Mouse (Mus musculus) CD4-positive, CD25-positive, alpha-beta regulatory T cell, adult 4 months (primary cell): ENCODE data around the gene Elp5. TPM values are rescaled to one million over a fixed set of nuclear protein-coding genes. Genes with fewer than 3 reads are reported as not detected.

Experiments used
- ATAC-seq: one replicate; pipeline ENCODE4 v1.8.0; 2017
- polyA plus RNA-seq, 2 experiments: library from polyadenylated mRNA; unstranded; fragments of 100-300 nt; shearing (Covaris generic); gene quantifications; one replicate each; pipeline ENCODE4 v1.2.1; 2017

The Elp5 gene
- polyA plus RNA-seq, 2 experiments from 2014 or later, result 69.7 to 79.3 TPM

DNA sequence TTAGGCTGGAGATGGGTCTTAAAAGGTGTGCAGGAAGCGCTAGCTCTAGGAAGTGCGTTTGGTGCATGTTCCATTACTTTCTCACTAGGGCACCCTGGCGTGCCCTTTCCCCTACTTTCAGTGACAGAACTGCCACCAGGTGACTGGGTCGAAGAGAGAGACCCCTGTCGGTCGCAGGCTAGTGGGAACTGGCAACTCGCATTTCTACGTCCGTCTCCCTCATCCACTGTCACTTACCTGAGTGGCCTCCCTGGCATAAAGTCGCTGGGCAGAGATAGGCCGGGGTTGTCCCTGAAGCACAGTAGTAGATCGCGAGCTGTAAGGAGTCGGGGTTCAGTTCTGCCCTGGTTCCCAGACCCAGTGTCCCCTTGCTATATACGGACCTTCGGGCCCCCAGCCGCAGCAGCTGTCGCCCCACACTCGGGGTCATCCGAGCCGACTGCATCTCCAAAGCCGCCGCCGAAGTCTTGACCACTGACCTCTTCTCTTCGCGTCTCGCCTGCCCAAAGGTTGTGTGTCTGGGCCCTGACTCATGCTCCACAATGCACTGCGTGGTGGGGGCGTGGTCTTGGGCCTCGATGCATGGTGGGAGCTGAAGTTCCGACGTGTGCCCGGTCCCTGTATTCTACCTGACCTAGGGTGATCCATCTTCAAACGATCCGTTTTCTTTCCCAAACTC, 32.7 kb upstream of the Elp5 start, which contains the start of gene Acadvl:
Acadvl (minus strand) TSS at position 532 of the 679 bp plus-strand sequence.
- peak; percentile 78 for ATAC-seq

DNA sequence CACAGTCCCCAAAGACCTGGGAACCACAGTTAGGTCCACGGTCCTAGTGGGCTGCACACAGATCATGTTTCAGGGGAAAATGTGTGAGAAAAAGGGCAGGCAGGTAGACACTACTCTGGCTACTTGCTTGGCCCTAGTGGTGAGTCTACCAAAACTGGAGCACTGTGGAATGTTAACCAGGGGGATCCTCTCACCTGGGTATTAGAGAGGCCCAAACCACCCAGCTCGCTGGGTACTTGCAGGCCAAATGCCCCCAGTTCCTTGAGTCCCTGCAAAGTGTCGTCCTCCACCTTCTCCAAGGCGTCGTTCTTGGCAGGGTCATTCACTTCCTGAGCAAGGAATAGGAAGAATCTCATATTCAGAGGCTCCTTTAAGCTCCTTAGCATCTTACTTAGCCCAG, 31.7 kb upstream of the Elp5 start:
- ATAC-seq, result no peak

DNA sequence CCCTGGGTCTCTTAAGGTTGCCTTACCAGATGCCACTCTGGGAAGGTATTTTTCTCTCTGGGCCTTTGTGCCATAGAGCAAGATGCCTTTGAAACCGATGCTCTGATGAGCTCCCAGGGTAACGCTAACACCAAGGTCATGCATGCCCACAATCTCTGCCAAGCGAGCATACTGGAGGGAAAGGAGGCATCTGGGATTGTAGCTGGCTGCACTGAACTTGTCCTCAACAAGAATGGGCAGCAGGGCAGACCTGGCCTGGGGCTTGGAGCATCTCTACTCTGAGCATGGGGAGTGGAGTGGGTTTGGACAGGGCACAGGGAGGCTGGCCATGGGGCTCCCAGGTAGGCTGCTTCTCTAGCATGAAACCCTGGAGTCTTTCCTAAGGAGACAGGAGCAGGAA, 31.1 kb upstream of the Elp5 start:
- no peak for ATAC-seq

DNA sequence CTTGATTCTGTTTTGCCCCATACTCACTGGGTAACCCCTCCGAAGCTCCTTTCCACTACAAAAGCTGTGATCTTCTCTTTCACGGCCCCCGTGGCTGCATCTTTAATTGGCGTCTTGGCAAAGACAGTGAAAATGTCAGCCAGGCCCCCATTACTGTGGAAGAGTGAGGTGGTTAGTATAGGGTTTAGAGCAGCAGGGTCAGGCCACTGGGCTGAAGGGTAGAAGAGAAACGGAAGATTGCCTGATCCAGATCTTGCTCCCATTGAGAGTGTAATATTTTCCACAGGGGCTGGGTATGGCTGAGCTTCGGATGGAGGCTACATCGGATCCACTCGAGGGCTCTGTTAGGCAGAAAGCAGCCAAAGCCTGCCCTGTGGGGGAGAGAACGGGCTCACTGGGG, 30.6 kb upstream of the Elp5 start:
- no peak for ATAC-seq

DNA sequence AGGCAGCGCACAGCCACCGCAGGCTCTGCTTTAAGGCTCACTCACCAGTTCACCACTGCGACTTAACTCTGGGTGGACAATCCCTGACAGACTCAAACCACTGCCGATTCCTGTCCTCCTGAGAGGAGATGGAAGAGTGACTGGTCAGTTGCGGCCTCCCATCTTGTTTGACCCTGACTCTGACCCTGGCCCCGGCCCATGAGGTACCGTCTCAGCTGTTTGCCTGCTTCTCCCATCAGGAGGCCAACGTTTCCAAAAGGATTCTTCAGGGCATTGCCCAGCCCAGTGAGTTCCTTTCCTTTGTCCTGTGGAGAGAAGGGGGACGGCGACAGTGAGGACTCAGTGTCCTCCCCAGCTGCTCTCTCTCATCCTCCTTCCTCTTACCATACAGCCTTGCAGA, 28.6 kb upstream of the Elp5 start:
- ATAC-seq, result no peak

DNA sequence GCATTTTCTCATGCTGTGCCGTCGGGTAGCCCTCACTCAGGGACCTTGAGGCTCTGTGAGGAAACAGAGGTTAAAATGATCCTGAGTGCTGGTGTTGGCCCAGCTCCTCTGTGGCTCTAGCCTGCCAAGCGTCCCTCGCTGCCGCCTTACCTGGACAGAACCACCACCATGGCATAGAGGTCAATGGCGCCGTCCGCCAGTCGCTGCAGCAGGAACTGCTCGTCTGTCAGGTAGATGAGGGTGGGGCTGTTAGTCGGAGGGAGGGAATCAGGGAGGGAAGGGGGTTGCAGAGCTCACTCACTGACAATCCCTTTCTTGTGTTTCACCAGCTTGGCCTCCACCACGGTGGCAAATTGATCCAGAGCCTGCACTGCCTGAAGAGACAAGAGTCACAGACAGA, 28.2 kb upstream of the Elp5 start:
- ATAC-seq, result no peak

DNA sequence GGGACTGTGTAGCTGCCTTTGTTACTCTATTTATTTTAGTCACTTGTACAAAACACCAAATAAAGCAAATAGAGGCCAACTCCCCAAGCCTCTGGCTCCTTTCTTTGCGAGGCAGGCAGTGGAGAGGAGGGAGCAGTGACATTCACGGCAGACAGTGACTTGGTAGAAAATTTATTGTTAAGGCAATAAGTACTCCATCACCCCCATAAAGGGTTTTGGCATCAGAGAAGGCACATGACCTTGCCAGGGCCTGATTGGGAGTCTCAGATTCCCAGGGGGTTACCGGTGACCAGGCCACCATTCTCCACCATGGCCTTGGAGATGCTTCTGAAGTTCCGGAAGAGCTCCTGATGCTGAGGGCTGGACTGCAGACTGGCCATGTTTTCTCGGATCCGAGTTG, 27.7 kb upstream of the Elp5 start:
- no peak for ATAC-seq

DNA sequence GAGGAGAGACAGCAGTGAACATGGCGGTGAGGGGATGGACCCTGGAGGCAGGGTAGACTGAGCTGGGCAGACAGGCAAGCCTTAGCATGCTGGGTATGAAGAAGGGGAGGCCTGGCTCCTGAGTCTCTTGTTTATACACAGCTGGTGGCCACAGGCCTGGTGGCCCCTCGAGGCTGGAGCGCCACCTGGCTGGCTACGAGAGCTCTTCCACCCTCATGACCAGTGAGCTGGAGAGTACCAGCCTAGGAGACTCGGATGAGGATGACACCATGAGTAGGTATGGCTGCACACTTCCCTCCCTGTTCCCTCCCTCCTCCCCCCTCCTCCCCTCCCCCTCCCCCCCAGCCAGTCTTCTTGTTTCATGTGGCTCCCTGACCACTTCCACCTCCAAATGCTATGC, 23.2 kb upstream of the Elp5 start:
- ATAC-seq, result peak; percentile 44

DNA sequence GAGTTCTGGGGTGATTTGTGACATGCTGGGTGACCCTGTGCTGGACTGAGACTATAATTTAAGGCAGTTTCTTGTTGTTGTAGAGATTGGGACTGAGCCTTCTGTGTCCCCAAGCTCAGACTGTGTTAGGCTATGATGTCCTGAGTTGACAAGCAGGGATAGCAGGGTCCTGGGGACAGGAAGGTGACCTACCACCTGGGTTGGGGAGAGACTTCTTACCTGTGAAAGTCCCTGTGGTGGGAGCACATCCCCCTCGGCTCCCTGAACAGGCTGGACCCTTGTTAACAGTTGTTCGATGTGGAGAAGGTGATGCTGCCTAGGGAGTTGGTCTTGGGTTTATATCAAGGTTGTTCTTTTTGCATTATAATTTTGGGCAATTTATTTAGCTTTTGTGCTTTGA, 20.2 kb upstream of the Elp5 start:
- ATAC-seq, result no peak

DNA sequence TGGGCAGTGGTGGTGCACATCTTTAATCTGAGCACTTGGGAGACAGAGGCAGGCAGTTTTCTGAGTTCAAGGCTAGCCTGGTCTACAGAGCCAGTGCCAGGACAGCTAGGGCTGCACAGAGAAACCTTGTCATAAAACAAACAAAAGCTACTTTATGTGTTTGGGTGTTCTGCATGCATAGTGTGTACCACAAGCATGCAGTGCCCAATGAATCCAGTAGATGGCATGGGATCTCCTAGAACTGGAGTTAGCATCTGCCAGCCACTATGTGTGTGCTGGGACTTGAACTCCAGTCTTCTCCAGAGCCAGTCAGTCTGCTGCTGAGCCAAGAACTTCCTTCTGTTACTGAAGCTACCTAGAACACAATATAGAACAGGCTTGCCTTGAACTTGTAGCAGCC, 19.5 kb upstream of the Elp5 start:
- no peak for ATAC-seq

DNA sequence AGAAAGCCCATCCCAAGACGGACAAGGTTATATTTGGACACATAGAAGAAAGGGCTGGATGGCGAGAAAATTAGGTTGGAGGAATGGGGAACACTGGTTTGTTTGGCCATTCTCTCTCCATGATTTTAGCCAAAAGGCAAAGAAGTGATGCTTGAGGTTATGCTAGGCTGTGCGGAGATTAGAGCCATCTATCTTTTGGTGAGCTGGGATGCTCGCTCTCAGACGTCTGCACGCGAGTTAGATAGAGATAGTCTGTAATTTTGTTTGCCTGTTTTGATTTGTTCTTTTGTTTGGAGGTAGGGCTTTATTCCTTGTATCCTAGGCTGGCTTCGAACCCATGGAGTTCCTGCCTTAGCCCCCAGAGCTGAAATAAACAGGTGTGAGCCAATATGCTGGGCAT, 18.8 kb upstream of the Elp5 start:
- ATAC-seq, result no peak

DNA sequence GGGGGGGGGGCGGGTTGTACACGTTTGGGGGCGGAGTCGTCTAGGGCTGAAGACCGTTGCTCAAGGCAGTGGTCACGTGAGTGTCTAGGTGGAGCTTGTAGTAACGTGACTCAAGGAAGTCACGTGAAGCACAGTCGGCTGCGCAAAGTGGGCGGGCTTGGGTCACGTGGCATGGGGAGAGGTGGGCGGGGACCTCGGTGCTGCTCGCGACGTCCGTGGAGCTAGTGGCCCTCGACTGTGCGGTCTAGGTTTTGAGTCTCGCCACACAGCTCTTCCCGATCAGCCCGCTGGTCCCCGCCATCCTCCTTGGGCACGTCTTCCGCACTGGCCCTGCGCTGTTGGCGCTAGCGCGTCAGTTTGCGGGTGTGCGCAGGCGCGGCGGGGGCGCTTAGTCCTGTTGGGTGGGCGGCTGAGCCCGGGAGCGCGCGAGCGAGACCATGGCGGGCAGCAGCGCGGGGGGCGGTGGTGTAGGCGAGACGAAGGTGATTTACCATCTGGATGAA, 18.1 kb upstream of the Elp5 start, which contains the start of gene Dvl2:
Dvl2 (plus strand) TSS at position 200 of the 503 bp plus-strand sequence.
- peak; percentile 56 for ATAC-seq

DNA sequence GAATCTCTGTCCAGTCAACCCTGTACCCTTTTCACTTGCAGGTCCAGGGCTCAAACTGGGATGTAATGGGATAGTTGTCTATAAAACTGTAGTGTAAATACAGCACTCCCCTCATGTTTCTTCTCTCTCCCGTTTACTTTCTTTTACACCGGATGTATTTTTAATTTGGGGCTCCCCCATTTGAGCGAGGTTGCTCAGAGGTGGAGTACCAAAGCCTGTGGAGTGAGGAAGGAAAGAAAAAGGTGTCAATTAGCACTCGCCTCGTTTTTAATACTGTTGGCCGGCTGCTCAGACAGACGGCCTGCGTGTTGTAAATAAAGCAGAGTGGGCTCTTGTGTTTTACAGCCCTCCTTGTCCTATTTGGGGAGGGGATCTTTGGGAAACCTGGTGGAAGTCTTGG, 17.3 kb upstream of the Elp5 start:
- ATAC-seq, result no peak

DNA sequence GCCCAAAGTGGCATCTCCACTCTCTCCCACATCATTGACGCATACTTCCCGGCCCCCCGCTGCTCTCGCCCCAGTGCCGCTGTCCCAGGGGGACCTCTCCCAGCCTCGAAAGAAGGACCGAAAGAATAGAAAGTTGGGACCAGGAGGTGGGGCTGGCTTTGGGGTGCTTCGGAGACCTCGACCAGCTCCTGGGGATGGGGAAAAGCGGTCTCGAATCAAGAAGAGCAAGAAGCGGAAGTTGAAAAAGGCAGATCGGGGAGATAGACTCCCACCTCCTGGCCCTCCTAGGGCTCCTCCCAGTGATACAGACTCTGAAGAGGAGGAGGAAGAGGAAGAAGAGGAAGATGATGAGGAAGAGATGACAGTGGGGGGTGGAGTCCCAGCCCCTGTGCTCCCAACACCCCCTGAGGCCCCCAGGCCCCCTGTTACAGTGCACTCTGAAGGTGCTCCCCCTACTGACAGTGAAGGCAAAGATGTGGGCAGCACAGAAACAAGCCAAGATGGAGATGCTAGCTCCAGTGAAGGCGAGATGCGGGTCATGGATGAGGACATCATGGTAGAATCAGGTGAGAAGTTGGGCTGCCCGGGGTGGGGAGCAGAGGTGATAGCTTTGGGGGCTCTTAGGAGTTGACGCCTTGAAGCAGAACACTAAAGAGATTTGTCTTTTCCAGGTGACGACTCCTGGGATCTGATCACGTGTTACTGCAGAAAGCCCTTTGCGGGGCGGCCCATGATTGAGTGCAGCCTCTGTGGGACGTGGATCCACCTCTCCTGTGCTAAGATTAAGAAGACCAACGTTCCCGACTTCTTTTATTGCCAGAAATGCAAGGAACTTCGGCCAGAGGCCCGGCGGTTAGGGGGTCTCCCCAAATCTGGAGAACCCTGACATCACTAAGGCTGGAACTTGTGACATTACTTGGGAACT, 16.5 kb upstream of the Elp5 start:
- ATAC-seq, result no peak

DNA sequence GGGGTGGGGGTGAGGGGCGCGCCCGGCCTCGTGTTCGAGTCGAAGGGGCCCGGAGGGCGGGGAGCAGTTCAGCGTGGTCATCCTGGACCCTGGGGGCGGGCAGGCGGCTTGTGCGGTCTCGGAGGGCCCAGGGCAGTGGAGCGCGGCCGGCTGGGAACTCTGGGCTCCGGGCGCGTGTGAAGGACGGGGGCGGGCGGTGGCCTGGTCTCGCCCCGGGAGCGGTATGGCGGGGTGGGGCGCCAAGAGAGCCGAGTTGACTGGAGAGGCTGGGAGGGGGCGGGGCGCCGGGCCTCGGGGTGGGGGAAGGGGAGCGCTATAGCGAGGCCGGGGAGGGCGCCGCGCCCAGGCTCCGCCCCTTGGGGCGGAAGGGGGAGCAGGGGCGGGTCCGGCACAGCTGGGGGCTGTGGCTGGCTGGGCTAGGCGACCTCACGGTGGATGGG, 14.8 kb upstream of the Elp5 start:
- ATAC-seq, result peak; percentile 22

DNA sequence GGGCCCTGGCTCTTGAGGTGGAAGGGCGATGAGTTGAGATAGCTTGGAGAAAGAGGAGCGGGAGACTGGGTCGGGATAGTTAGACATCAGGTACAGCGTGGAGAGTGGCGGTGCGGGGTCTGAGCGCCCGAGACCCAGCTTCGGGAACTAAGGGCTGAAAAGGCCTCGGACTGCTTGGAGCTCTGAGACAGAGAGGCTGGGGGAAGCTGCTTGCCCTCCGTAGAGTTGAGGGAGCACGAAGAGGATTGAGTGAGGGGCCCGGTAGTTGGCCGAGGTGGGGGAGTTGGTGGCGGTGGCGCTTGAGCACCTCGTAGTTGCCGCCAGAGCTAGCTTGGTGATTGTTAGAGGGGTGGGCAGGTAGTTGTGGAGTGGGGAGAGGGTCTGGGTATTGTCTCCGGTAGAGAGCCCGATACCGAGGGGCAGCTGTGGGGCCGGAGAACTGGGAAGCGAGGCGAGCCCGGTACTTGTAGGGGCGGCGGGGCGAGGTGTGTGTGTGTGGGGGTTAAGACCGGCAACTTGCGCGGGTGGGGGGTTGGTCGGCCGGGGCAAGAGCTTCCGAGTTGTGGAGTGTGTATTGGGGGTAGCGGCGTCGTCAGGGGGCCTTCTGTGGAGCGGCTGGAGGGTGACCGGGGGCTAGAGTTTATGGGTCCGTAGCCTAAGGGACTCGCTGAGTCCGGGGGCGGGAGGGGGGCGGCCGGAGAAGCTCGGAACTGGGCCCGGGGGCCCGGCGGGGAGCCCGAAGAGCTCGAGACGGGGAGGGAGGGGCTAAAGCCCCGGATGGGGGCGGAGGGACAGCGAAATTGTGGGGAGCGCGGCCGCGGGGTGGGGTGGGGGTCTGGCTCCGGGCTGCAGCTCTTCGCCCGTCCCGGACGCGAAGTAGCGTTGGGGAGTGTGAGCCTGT, 14.1 kb upstream of the Elp5 start:
- no peak for ATAC-seq

DNA sequence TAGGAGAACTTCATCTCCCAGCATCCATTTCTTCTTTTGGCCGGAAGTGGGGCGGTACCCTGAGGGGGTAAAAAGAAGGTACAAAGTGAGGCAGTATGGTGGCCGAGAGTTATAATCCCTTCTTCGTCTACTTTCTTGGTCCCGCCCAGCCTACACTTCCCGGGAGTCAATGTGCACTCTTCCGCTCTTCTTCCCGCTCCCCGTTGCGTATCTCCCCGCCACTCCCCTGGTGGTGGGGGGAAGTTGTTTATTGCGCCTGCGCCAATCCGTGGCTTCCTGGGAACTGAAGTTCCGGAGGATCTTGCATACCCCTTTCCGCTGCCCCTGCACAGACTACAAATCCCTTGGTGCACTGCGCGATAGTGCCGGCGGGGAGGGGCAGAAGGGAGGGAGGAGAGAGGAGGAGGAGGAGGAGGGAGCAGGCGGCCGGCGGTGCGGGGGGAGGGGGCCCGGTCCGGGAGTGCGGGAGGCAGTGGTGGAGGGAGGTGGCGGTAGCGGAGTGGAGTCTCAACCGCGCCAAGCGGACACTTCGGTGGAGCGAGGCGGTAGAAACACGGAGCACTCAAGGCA, 13.2 kb upstream of the Elp5 start, which contains the start of gene Phf23:
Phf23 (plus strand) TSS at position 387 of the 570 bp plus-strand sequence.
- peak; percentile 68 for ATAC-seq

DNA sequence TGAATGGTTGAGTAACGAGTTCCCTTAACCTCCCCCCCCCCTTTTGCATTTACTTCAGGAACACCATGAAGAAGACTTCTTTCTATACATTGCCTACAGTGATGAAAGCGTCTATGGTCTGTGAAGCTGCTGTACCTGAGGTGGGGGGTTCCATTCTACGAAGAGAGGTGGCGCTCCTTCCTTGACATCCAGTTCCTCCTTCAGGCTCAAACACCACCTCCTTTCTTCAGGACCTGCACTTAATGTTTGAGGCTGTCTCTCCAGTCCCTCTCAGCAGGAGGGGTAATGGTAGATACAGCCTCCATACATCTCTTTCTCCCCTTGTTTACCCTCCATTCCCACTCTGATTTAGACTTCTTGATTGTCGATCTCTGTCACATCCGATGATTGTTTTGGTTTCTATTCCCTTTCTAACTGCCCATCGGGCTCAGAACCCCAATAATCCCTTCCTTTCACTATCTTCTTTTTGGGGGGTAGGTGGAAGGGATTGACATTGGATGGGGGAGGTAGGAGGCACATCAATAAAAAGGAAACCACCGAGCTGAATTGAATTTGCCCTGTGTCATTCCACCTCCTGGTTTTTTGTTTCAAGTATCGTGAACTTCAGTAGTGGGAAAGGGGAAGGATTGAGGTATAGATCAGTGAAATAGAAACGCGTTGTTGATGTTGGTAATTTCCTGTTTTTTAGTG, 12.2 kb upstream of the Elp5 start:
- no peak for ATAC-seq

DNA sequence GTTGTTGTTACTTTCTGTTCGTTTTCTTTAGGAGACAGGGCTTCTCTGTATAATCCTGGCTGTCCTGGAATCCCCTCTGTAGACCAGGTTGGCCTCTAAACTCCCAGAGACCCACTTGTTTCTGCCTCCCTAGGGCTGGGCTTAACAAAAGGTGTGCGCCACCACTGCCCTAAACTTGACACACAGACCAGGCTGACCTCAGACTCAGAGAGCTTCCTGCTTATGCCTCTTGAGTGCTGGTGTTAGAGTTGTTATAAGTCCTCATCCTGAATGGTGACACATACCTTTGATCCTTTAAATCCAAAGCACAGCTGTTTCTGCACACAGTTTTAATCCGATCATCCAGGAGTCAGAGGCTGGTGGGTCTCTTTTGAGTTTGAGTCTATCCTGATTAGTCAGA, 10.6 kb upstream of the Elp5 start:
- no peak for ATAC-seq

DNA sequence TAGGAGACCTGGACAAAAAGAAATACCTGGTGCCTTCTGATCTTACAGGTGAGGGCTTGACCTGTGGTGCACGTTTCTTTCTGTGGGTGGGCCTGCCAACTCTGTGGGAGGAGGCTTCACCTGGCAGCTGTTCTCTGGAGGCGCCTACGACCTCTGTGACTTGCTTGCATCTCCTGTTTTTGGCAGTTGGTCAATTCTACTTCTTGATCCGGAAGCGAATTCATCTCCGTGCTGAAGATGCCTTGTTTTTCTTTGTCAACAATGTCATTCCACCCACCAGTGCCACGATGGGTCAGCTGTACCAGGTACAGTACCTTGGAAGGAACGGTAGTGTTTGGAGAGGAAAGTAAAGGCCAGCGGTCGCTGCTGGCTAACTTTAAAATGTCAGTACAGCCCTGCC, 10.1 kb upstream of the Elp5 start:
- no peak for ATAC-seq

DNA sequence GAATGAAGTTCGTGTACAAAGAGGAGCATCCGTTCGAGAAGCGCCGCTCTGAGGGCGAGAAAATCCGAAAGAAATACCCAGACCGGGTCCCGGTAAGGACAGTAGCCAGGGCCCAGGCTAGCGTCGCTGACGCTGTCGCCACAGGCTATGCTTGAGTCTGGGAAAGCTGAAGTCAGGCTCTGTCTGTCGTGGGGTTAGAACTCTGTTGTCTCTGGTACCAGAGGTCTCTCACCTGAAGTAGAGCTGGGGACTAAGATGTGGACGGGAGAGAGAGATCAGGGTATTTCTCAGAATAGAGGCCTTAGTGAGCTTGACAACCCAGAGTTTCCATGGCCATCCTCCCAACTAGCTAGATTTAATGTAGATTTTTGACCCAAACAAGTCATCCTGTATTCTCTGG, 9.4 kb upstream of the Elp5 start:
- ATAC-seq, result no peak
